Mouse (Mus musculus) lung, adult 18-20 months (tissue): Measurements from ENCODE around the gene Gm13124.
"Not testable (repeated sequence)": the region's sequence is repeated elsewhere in the genome, so short reads cannot be mapped to it uniquely, and the experiment has no call there.

Experiments
- DNase-seq, 2 experiments: peaks; one replicate each; pipeline ENCODE4 v3.0.0; 2022; ENCODE audit warnings: mixed read lengths in 2 of 2

Gene Gm13124

DNA sequence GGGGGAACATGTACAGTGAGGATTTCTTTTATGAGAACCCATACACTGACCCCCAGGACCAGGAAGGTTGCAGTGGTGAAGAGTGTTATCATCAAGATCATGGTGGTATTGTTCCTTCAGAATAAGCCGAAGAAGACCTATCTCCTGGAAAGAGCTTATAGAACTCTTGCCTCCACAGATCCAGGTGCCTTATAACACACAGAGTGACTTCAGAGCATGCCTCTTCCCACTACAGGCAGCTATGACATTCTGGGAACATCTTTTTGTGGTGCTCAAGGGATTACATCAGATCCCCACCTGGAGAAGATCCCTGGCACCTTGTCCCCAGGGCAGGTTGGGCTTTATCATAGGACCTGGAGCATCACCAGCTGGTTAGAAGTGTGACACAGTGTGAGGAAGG, at the start of gene Gm13124:
Gene Gm13124 (minus strand): TSS at position 101 of the 400 bp plus-strand sequence.
- no peak for DNase-seq

GRCm38 (mm10) chr4:144614586-144614985, 49.7 kb upstream of the Gm13124 start:
- DNase-seq = no peak

DNA sequence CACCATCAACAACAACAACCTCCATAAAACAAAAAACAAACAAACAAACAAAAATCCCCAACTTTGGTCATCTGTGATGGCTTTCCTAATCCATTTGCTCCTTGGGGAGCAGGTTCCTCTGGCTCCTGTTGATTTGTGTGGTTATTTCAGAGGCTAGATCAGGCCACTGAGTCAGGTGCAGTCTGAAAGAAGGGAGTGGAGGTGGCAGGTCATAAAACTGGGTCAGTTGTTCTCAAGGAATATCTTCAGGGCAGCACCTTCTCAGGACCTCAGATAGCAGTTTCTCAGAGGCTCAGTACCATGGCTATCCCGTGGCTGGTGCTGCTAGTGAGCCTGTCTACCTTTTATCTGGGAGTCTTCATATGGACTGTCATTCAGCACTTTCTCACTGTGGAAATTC, 48.5 kb upstream of the Gm13124 start, which contains the start of gene Aadacl4:
Gene Aadacl4 (plus strand): TSS at position 301 of the 400 bp plus-strand sequence.
- DNase-seq = no peak

DNA sequence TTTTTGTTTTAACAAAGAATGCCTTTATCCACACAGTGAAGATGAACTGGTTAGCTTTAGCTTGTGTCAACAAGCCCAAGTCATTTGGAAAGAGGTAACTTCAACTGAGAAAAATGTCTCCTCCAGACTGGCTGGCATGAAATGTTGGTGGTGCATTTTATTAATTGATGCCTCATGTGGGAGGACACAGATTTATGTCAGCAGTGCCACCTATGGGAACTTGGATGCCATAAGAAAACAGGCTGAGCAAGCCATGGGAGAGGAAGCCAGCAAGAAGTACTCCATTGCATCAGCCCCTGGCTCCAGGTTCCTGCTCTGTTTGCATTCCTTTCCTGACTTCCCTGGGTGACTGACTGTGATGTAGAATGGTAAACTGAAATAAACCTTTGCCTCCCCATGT, 27.9 kb upstream of the Gm13124 start:
- no peak for DNase-seq

DNA sequence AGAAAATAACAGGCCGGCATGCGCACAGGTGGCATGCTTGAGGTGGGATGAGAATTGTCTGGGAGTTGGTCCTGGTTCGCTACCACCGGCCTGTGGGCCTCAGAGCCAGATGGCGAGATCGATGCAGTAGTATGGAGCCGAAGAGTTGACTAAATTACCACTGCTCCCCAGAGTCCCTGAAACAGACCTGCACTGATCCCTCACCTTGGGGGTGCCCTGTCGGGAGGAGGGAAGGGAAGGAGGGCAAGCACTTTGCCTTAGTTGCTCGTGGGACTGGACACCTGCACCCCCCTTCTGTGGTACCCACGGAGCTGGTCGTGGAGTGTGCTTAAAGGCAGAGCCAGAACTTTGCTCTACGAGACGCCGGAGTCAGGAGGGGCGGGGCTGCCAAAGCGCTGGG, 21.3 kb upstream of the Gm13124 start:
- not testable (repeated sequence) for DNase-seq

DNA sequence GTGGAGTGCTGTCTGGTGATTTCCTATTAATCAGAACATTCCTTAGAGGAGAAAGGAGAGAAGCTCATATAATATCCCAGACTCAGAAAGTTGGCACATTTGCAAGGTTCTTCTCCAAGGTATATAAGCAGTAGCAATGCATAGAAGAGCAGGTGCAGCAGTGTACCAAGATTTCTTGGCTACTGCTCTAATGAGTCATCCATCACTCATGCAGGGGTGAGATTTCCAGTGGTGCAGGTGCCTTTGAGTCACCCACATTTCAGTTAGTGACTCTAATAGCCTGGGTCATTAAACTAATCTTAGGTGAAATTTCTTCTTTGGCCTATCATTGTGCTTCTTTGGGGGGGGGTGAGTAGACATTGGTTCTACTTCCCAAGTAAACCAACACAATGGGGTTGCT, 2.8 kb upstream of the Gm13124 start:
- no peak for DNase-seq

GRCm38 (mm10) chr4:144561205-144561604, 3.7 kb downstream of the Gm13124 start:
- DNase-seq = no peak

GRCm38 (mm10) chr4:144559792-144560191, 5.1 kb downstream of the Gm13124 start:
- DNase-seq = no peak

GRCm38 (mm10) chr4:144551156-144551555, 13.8 kb downstream of the Gm13124 start:
- DNase-seq = no peak

GRCm38 (mm10) chr4:144545339-144545738, 19.6 kb downstream of the Gm13124 start:
- DNase-seq = not testable (repeated sequence)

GRCm38 (mm10) chr4:144544689-144545088, 20.2 kb downstream of the Gm13124 start:
- DNase-seq = no peak

GRCm38 (mm10) chr4:144519522-144519921, 45.4 kb downstream of the Gm13124 start, which contains the start of gene 9430007A20Rik:
TSS of gene 9430007A20Rik (plus strand) at chr4:144519822.
- DNase-seq = no peak

GRCm38 (mm10) chr4:144506518-144506917, 58.4 kb downstream of the Gm13124 start:
- DNase-seq = no peak
